Mouse (Mus musculus) liver, embryonic 16.5 days (tissue): ENCODE data around the gene Abcb11. TPM values are rescaled to one million over a fixed set of nuclear protein-coding genes. Genes with fewer than 3 reads are reported as not detected.

Experiments
- ATAC-seq: fragments of 200-750 bp; cut with Nextera tagmentation; 2 replicates; pipeline ENCODE4 v1.8.0; 2017; ENCODE audit warnings: low read depth, mild to moderate bottlenecking, moderate number of reproducible peaks, moderate library complexity
- H3K27ac ChIP-seq: fragments of 300-500 bp; sonication (generic); 2 replicates; pipeline ENCODE4 v1.5.1; 2014; ENCODE audit warnings: mild to moderate bottlenecking, low read length
- H3K27me3 ChIP-seq: fragments of 300-500 bp; sonication (generic); 2 replicates; pipeline ENCODE4 v1.6.1; 2014; ENCODE audit warnings: low read depth, low read length, mixed read lengths; ENCODE audit not compliant: control insufficient read depth, insufficient read depth
- H3K36me3 ChIP-seq: fragments of 300-500 bp; sonication (generic); 2 replicates; pipeline ENCODE4 v1.6.1; 2014; ENCODE audit warnings: mild to moderate bottlenecking; ENCODE audit not compliant: control insufficient read depth, insufficient read depth
- H3K4me1 ChIP-seq: fragments of 300-500 bp; sonication (generic); 2 replicates; pipeline ENCODE4 v1.6.1; 2014; ENCODE audit warnings: low read depth, low read length, mixed read lengths; ENCODE audit not compliant: control insufficient read depth
- H3K4me2 ChIP-seq: fragments of 300-500 bp; sonication (generic); 2 replicates; pipeline ENCODE4 v1.6.1; 2014; ENCODE audit warnings: low read depth, low read length, mixed read lengths
- H3K4me3 ChIP-seq: fragments of 300-500 bp; sonication (generic); 2 replicates; pipeline ENCODE4 v1.5.1; 2014; ENCODE audit warnings: low read depth, mild to moderate bottlenecking, low read length
- H3K9ac ChIP-seq: fragments of 300-500 bp; sonication (generic); 2 replicates; pipeline ENCODE4 v1.6.1; 2014; ENCODE audit warnings: low read depth, low read length
- H3K9me3 ChIP-seq: fragments of 300-500 bp; sonication (generic); replicated peaks from 2 replicates; pipeline ENCODE4 v1.6.1; 2016; ENCODE audit warnings: low read length; ENCODE audit not compliant: control insufficient read depth
- WGBS: fragments of 180-500 bp; shearing (Covaris S2); extraction: QIAGEN DNeasy Blood & Tissue Kit; methylation state at CpG from one replicate; pipeline ENCODE4 v1.1.7; 2014; ENCODE audit not compliant: insufficient replicate concordance; 5-methylcytosine and 5-hydroxymethylcytosine counted together
- polyA plus RNA-seq: library from polyadenylated mRNA; unstranded; fragments of >200 nt; fragmentation: Nextera tagmentation; extraction: Ambion mirVana; gene quantifications from 2 replicates; pipeline ENCODE4 v1.2.1, GENCODE M21; 2015

Abcb11 gene
- polyA plus RNA-seq, 1 experiment from 2014 or later, result 20.9 TPM

GRCm38 (mm10) chr2:69234976-69235678, 107.3 kb downstream of the Abcb11 start:
- ATAC-seq, result no peak
- no peaks in the 10 kb centered on the region for H3K27me3 ChIP-seq
- H3K4me3 ChIP-seq, result no peak overlapping the region
- no peak overlapping the region for H3K27ac ChIP-seq
- no peaks in the 10 kb centered on the region for H3K9me3 ChIP-seq
- no peaks in the 10 kb centered on the region for H3K4me1 ChIP-seq
- no peaks in the 10 kb centered on the region; the same call in 1 of the 2 replicates for H3K36me3 ChIP-seq
- H3K4me2 ChIP-seq, result no peak overlapping the region
- H3K9ac ChIP-seq, result no peak overlapping the region
- WGBS, result 70% methylated on average over 5 of the region's 5 CpGs

- no peak overlapping the region for H3K27ac ChIP-seq
- no peaks in the 10 kb centered on the region for H3K9me3 ChIP-seq
- no peak for ATAC-seq
Observed at GRCm38 (mm10) chr2:69232101-69232500, 110.3 kb downstream of the Abcb11 start.

GRCm38 (mm10) chr2:69230137-69230536, 112.3 kb downstream of the Abcb11 start:
- no peak for ATAC-seq
- H3K9me3 ChIP-seq, result no peaks in the 10 kb centered on the region
- no peak overlapping the region for H3K4me3 ChIP-seq
- no peaks in the 10 kb centered on the region for H3K36me3 ChIP-seq
- no peaks in the 10 kb centered on the region for H3K4me1 ChIP-seq
- H3K9ac ChIP-seq, result no peak overlapping the region
- no peak overlapping the region for H3K27ac ChIP-seq
- H3K27me3 ChIP-seq, result no peaks in the 10 kb centered on the region
- H3K4me2 ChIP-seq, result no peak overlapping the region
- 61% methylated on average over 2 of the region's 2 CpGs for WGBS

More at GRCm38 (mm10) chr2:69232101-69232500, 110.3 kb downstream of the Abcb11 start:
- H3K9ac ChIP-seq, result no peak overlapping the region
- H3K4me2 ChIP-seq, result no peak overlapping the region
- H3K4me1 ChIP-seq, result no peaks in the 10 kb centered on the region
- H3K27me3 ChIP-seq, result no peaks in the 10 kb centered on the region
- H3K4me3 ChIP-seq, result no peak overlapping the region
- H3K36me3 ChIP-seq, result no peaks in the 10 kb centered on the region; the same call in 1 of the 2 replicates

GRCm38 (mm10) chr2:69228635-69229034, 113.8 kb downstream of the Abcb11 start:
- no peak overlapping the region for H3K4me2 ChIP-seq
- no peak overlapping the region for H3K4me3 ChIP-seq
- no peak overlapping the region for H3K27ac ChIP-seq
- 64% methylated on average over 6 of the region's 6 CpGs for WGBS
- H3K36me3 ChIP-seq, result no peaks in the 10 kb centered on the region
- H3K4me1 ChIP-seq, result no peaks in the 10 kb centered on the region
- H3K9me3 ChIP-seq, result no peaks in the 10 kb centered on the region
- ATAC-seq, result no peak
- no peaks in the 10 kb centered on the region for H3K27me3 ChIP-seq
- H3K9ac ChIP-seq, result no peak overlapping the region

- Histone ChIP-seq H3K27ac (no peak overlapping the region), H3K4me2 (no peak overlapping the region), H3K36me3 (no peaks in the 10 kb centered on the region), H3K9ac (no peak overlapping the region), H3K27me3 (no peaks in the 10 kb centered on the region), H3K4me3 (no peak overlapping the region), H3K4me1 (no peaks in the 10 kb centered on the region), H3K9me3 (no peaks in the 10 kb centered on the region)
- no peak for ATAC-seq
- 70% methylated on average over 9 of the region's 9 CpGs for WGBS
Observed at GRCm38 (mm10) chr2:69226876-69227275, 115.5 kb downstream of the Abcb11 start.

- WGBS, result 28% methylated on average over 2 of the region's 2 CpGs
- Histone ChIP-seq H3K27me3 (no peaks in the 10 kb centered on the region), H3K27ac (no peak overlapping the region), H3K4me3 (no peak overlapping the region), H3K9ac (no peak overlapping the region), H3K4me2 (no peak overlapping the region), H3K36me3 (no peaks in the 10 kb centered on the region), H3K4me1 (no peaks in the 10 kb centered on the region), H3K9me3 (no peaks in the 10 kb centered on the region)
- no peak for ATAC-seq
Observed at GRCm38 (mm10) chr2:69224724-69225123, 117.7 kb downstream of the Abcb11 start.

- H3K4me1 ChIP-seq, result no peaks in the 10 kb centered on the region
- no peak overlapping the region for H3K4me2 ChIP-seq
- no peak for ATAC-seq
- WGBS, result 70% methylated on average over 10 of the region's 10 CpGs
- no peak overlapping the region for H3K4me3 ChIP-seq
- H3K27me3 ChIP-seq, result no peaks in the 10 kb centered on the region
- no peak overlapping the region for H3K27ac ChIP-seq
- no peaks in the 10 kb centered on the region for H3K9me3 ChIP-seq
- H3K9ac ChIP-seq, result no peak overlapping the region
- no peaks in the 10 kb centered on the region for H3K36me3 ChIP-seq
Observed at GRCm38 (mm10) chr2:69222815-69223214, 119.6 kb downstream of the Abcb11 start.

- WGBS, result 49% methylated on average over 5 of the region's 5 CpGs
- Histone ChIP-seq H3K27ac (no peak overlapping the region), H3K4me1 (no peaks in the 10 kb centered on the region), H3K36me3 (no peaks in the 10 kb centered on the region), H3K4me3 (no peak overlapping the region), H3K9me3 (no peaks in the 10 kb centered on the region), H3K27me3 (no peaks in the 10 kb centered on the region), H3K9ac (no peak overlapping the region), H3K4me2 (no peak overlapping the region)
- no peak for ATAC-seq
Observed at GRCm38 (mm10) chr2:69221868-69222416, 120.5 kb downstream of the Abcb11 start.

- ATAC-seq, result no peak
- H3K9ac ChIP-seq, result no peak overlapping the region
- no peaks in the 10 kb centered on the region for H3K27me3 ChIP-seq
- H3K27ac ChIP-seq, result no peak overlapping the region
- H3K36me3 ChIP-seq, result no peaks in the 10 kb centered on the region
- H3K4me2 ChIP-seq, result no peak overlapping the region
- 71% methylated on average over 7 of the region's 7 CpGs for WGBS
- H3K4me3 ChIP-seq, result no peak overlapping the region
- no peaks in the 10 kb centered on the region for H3K9me3 ChIP-seq
- H3K4me1 ChIP-seq, result no peaks in the 10 kb centered on the region
Observed at GRCm38 (mm10) chr2:69215242-69215641, 127.2 kb downstream of the Abcb11 start.
